Mouse (Mus musculus) CH12.LX (cell line): Measurements from ENCODE around the gene Il17rd. TPM values are rescaled to one million over a fixed set of nuclear protein-coding genes. Genes with fewer than 3 reads are reported as not detected.
A peak's percentile ranks its signal among the peaks of the same experiment; 100 is the strongest.

ENCODE experiments used
- DNase-seq: peaks from one replicate; pipeline ENCODE4 v3.0.0-alpha.2; 2013; ENCODE audit errors: extremely low read depth
- H3K27ac ChIP-seq: 2 replicates; pipeline ENCODE4 v1.5.1; 2012; ENCODE audit warnings: low read depth, mild to moderate bottlenecking, control low read depth, moderate library complexity; ENCODE audit not compliant: insufficient read depth
- H3K27me3 ChIP-seq: replicated peaks from 2 replicates; pipeline ENCODE3; 2012; ENCODE audit warnings: inconsistent platforms
- H3K36me3 ChIP-seq, 2 experiments: replicated peaks in 1 of 2; 2 replicates each; pipeline versions ENCODE3 to v1.6.1; 2012; ENCODE audit warnings: inconsistent platforms in 1 of 2, low read length in 1 of 2, mild to moderate bottlenecking in 1 of 2, mixed read lengths in 1 of 2, moderate library complexity in 1 of 2; ENCODE audit not compliant: control insufficient read depth in 1 of 2, insufficient read depth in 1 of 2
- H3K4me1 ChIP-seq, 2 experiments: 2 replicates each; pipeline ENCODE4 v1.6.1; 2012; ENCODE audit warnings: inconsistent platforms in 1 of 2, moderate library complexity in 1 of 2; ENCODE audit not compliant: insufficient read depth in 2 of 2, control insufficient read depth in 1 of 2
- H3K4me2 ChIP-seq: 2 replicates; pipeline ENCODE4 v1.6.1; 2012; ENCODE audit warnings: low read depth, mild to moderate bottlenecking, control low read depth; ENCODE audit not compliant: poor library complexity, insufficient read depth, severe bottlenecking
- H3K4me3 ChIP-seq, 3 experiments: fragments of 150-350 bp in 1 of 3; sonication (generic) in 1 of 3; replicated peaks in 1 of 3; 2 replicates each; pipeline versions ENCODE3 to v1.5.1; 2011 to 2012; ENCODE audit warnings: low read depth in 2 of 3, low read length in 2 of 3, mild to moderate bottlenecking in 2 of 3, moderate library complexity in 2 of 3, control low read depth in 1 of 3, improper control_type of control experiment in 1 of 3, inconsistent platforms in 1 of 3, mixed read lengths in 1 of 3; ENCODE audit not compliant: poor library complexity in 1 of 3
- H3K79me2 ChIP-seq: replicated peaks from 2 replicates; pipeline ENCODE4 v1.6.1; 2012; ENCODE audit warnings: mild to moderate bottlenecking, moderate library complexity; ENCODE audit not compliant: control insufficient read depth, poor library complexity, insufficient read depth, severe bottlenecking; ENCODE audit errors: extremely low read depth
- H3K9ac ChIP-seq: 2 replicates; pipeline ENCODE4 v1.6.1; 2012; ENCODE audit warnings: low read depth, mild to moderate bottlenecking, control low read depth, moderate library complexity; ENCODE audit not compliant: insufficient read depth
- H3K9me3 ChIP-seq: replicated peaks from 2 replicates; pipeline ENCODE3; 2012; ENCODE audit warnings: low read length, inconsistent platforms, mixed read lengths
- BHLHE40 ChIP-seq: IDR thresholded peaks from 2 replicates; pipeline ENCODE4 v1.6.1; 2011; ENCODE audit warnings: mild to moderate bottlenecking, low read depth, low read length, improper control_type of control experiment
- CTCF ChIP-seq, 2 experiments: IDR thresholded peaks in 1 of 2; conservative IDR thresholded peaks in 1 of 2; 2 replicates each; pipeline ENCODE4 v1.5.1; 2011 to 2012; ENCODE audit warnings: low read depth in 2 of 2, low read length in 2 of 2, improper control_type of control experiment in 1 of 2, inconsistent platforms in 1 of 2, mild to moderate bottlenecking in 1 of 2, moderate library complexity in 1 of 2
- E2F4 ChIP-seq: IDR thresholded peaks from 2 replicates; pipeline ENCODE4 v1.6.1; 2011; ENCODE audit warnings: low read depth, low read length, improper control_type of control experiment; ENCODE audit not compliant: insufficient replicate concordance
- EP300 ChIP-seq: IDR thresholded peaks from 2 replicates; pipeline ENCODE4 v1.6.1; 2011; ENCODE audit warnings: low read length, improper control_type of control experiment
- IRF4 ChIP-seq: IDR thresholded peaks from 2 replicates; pipeline ENCODE4 v1.6.1; 2014; ENCODE audit warnings: low read depth, mild to moderate bottlenecking, inconsistent platforms, low read length, improper control_type of control experiment
- MAX ChIP-seq: IDR thresholded peaks from 2 replicates; pipeline ENCODE4 v1.6.1; 2011; ENCODE audit warnings: low read length, improper control_type of control experiment
- MAZ ChIP-seq: IDR thresholded peaks from 2 replicates; pipeline ENCODE4 v1.6.1; 2012; ENCODE audit warnings: low read depth, mild to moderate bottlenecking, inconsistent platforms, low read length, improper control_type of control experiment, moderate library complexity
- MYC ChIP-seq: IDR thresholded peaks from 2 replicates; pipeline ENCODE4 v1.6.1; 2011; ENCODE audit warnings: low read depth, mild to moderate bottlenecking, improper control_type of control experiment, low read length
- NELFE ChIP-seq: IDR thresholded peaks from 2 replicates; pipeline ENCODE4 v1.6.1; 2011; ENCODE audit warnings: low read depth, low read length, improper control_type of control experiment
- NRF1 ChIP-seq: IDR thresholded peaks from 2 replicates; pipeline ENCODE4 v1.6.1; 2014; ENCODE audit warnings: low read depth, mild to moderate bottlenecking, inconsistent platforms, low read length, improper control_type of control experiment, moderate library complexity
- POLR2A ChIP-seq: IDR thresholded peaks from 2 replicates; pipeline ENCODE4 v1.6.1; 2011; ENCODE audit warnings: low read depth, mild to moderate bottlenecking, improper control_type of control experiment, low read length
- RAD21 ChIP-seq: IDR thresholded peaks from 2 replicates; pipeline ENCODE4 v1.6.1; 2011; ENCODE audit warnings: low read depth, mild to moderate bottlenecking, low read length, improper control_type of control experiment, moderate library complexity
- RCOR1 ChIP-seq: conservative IDR thresholded peaks from 2 replicates; pipeline ENCODE4 v1.6.1; 2012; ENCODE audit warnings: low read depth, mild to moderate bottlenecking, inconsistent platforms, low read length, improper control_type of control experiment
- SMC3 ChIP-seq: IDR thresholded peaks from 2 replicates; pipeline ENCODE4 v1.6.1; 2011; ENCODE audit warnings: low read depth, low read length, improper control_type of control experiment
- TBP ChIP-seq: conservative IDR thresholded peaks from 2 replicates; pipeline ENCODE4 v1.6.1; 2011; ENCODE audit warnings: low read depth, low read length, improper control_type of control experiment
- USF1 ChIP-seq: IDR thresholded peaks from 2 replicates; pipeline ENCODE4 v1.6.1; 2014; ENCODE audit warnings: low read depth, mild to moderate bottlenecking, inconsistent platforms, low read length, improper control_type of control experiment
- ZC3H11A ChIP-seq: IDR thresholded peaks from 2 replicates; pipeline ENCODE4 v1.6.1; 2012; ENCODE audit warnings: low read depth, mild to moderate bottlenecking, inconsistent platforms, low read length, improper control_type of control experiment
- ZKSCAN1 ChIP-seq: IDR thresholded peaks from 2 replicates; pipeline ENCODE4 v1.6.1; 2012; ENCODE audit warnings: low read depth, inconsistent platforms, low read length, improper control_type of control experiment, borderline replicate concordance
- dilution Hi-C: fragments of 300-500 bp; cut with MboI; formaldehyde crosslinking; loops from 2 replicates; pipeline ENCODE4 v1.14.3; 2020; ENCODE audit warnings: low sequenced_read_pairs; ENCODE audit not compliant: extremely low pct_unique_long_range_greater_than_20kb, extremely low pct_ligation_motif_present
- in situ Hi-C: fragments of 300-500 bp; cut with MboI; formaldehyde crosslinking; loops from 3 replicates; pipeline ENCODE4 v1.14.3; 2019; ENCODE audit warnings: low sequenced_read_pairs, low pct_ligation_motif_present, low pct_unique_long_range_greater_than_20kb, mixed read lengths
- polyA plus RNA-seq: library from polyadenylated mRNA; unstranded; fragments of >175 nt; gene quantifications from 2 replicates; pipeline ENCODE4 v1.2.1, GENCODE M21; 2012; ENCODE audit warnings: low read depth; ENCODE audit not compliant: insufficient read length
- total RNA-seq, 2 experiments: library from RNA; depleted of rRNA; stranded (reverse); fragments of 300-350 nt in 1 of 2; fragments of >200 nt in 1 of 2; gene quantifications; 2 replicates each; pipeline ENCODE4 v1.2.3; 2012 to 2014

Gene Il17rd
- total and polyA plus RNA-seq, 3 experiments: 0.04 to 0.09 (median 0.08) TPM

- Histone ChIP-seq H3K36me3 (no peaks in the 10 kb centered on the region), H3K4me1 (no peaks in the 10 kb centered on the region), H3K4me3 (no peak overlapping the region), H3K9ac (no peak overlapping the region), H3K27me3 (no peaks in the 10 kb centered on the region), H3K4me2 (no peak overlapping the region), H3K9me3 (no peaks in the 10 kb centered on the region), H3K27ac (no peak overlapping the region), H3K79me2 (no peaks in the 10 kb centered on the region)
- dilution Hi-C loops (no loop called here), in situ Hi-C loops (loop anchor here (5.0 kb wide), 1 partner anchor 66 kb away; no protein-coding TSS in a partner anchor)
- DNase-seq: peak; percentile 61
- TF ChIP-seq CTCF (conservative IDR thresholded peaks at IDR 0.05 in 1 of 2, IDR thresholded peaks at IDR 0.05 in 1 of 2; ENCODE audit: low read depth in 2 of 2, low read length in 2 of 2) (peak; percentile 80 to 97), POLR2A (no peak), NELFE (no peak), ZC3H11A (peak; percentile 33), E2F4 (no peak), EP300 (no peak), USF1 (no peak), TBP (no peak), BHLHE40 (no peak), ZKSCAN1 (no peak), SMC3 (peak; percentile 76), RCOR1 (no peak), RAD21 (peak; percentile 72), MAX (no peak), MYC (no peak)
Observed at GRCm38 (mm10) chr14:27031142-27031541, 7.6 kb upstream of the Il17rd start.

GRCm38 (mm10) chr14:27037513-27037912 is 1.2 kb upstream of the Il17rd start:
- Histone ChIP-seq H3K9ac (no peak overlapping the region), H3K36me3 (no peaks in the 10 kb centered on the region), H3K4me3 (no peak overlapping the region), H3K9me3 (no peaks in the 10 kb centered on the region), H3K27ac (no peak overlapping the region), H3K79me2 (no peaks in the 10 kb centered on the region), H3K4me2 (no peak overlapping the region), H3K27me3 (peaks cover 24% of the 10 kb centered on the region), H3K4me1 (peaks cover 5 to 14% of the 10 kb centered on the region in 2 experiments; a peak in 3 of 4 replicates)
- in situ Hi-C loops (no loop called here), dilution Hi-C loops (no loop called here)
- DNase-seq: no peak
- no peak for TF ChIP-seq NRF1
- TF ChIP-seq IRF4: no peak
- no peak for TF ChIP-seq MAZ
- no peak for TF ChIP-seq MAX
- TF ChIP-seq CTCF (conservative IDR thresholded peaks at IDR 0.05 in 1 of 2, IDR thresholded peaks at IDR 0.05 in 1 of 2; ENCODE audit: low read depth in 2 of 2, low read length in 2 of 2): peak in 1 of 2 experiments; percentile 23; a peak in 1 of 4 replicates
